Mouse (Mus musculus): ENCODE data around the gene Adcy4. TPM values are rescaled to one million over a fixed set of nuclear protein-coding genes. Genes with fewer than 3 reads are reported as not detected.

Adcy4 gene
- total and polyA plus RNA-seq, 2 experiments from 2014 or later = 10.6 to 17.4 TPM

- peak overlapping the region; percentile 91 for H3K27ac ChIP-seq (ENCODE audit: low read depth)
- TF ChIP-seq CTCF (IDR thresholded peaks at IDR 0.05; ENCODE audit: low read depth) (no peak), EP300 (IDR thresholded peaks at IDR 0.05; ENCODE audit: low read depth) (no peak)
- H3K4me3 ChIP-seq (ENCODE audit: low read depth, low read length) = peak overlapping the region; percentile 70
- peak overlapping the region; percentile 94 for H3K4me2 ChIP-seq (ENCODE audit: low read depth, low read length)
- 13% methylated on average over 10 of the region's 10 CpGs for WGBS
- DNase-seq (ENCODE audit: low spot score) = peak; percentile 11
- H3K4me1 ChIP-seq (ENCODE audit: control insufficient read depth, insufficient read depth) = peaks cover 17% of the 10 kb centered on the region; the same call in 1 of the 2 replicates
- peaks cover 16% of the 10 kb centered on the region for H3K27me3 ChIP-seq (ENCODE audit: control insufficient read depth, insufficient read depth, low read length)
- H3K36me3 ChIP-seq (replicated peaks; ENCODE audit: control insufficient read depth, insufficient read depth, low read length) = no peaks in the 10 kb centered on the region
- no peaks in the 10 kb centered on the region for H3K9me3 ChIP-seq (replicated peaks; ENCODE audit: control insufficient read depth, low read length)
- no peak for ATAC-seq (ENCODE audit: insufficient read depth, low read depth)
- peak overlapping the region; percentile 86 for H3K9ac ChIP-seq (replicated peaks; ENCODE audit: low read depth, low read length)
Observed at GRCm38 (mm10) chr14:55824001-55824480, 40.1 kb upstream of the Adcy4 start.

- Histone ChIP-seq H3K4me1 (ENCODE audit: control insufficient read depth, insufficient read depth) (peaks cover 14% of the 10 kb centered on the region; the same call in 1 of the 2 replicates), H3K36me3 (replicated peaks; ENCODE audit: control insufficient read depth, insufficient read depth, low read length) (no peaks in the 10 kb centered on the region), H3K9ac (replicated peaks; ENCODE audit: low read depth, low read length) (peak within 1 kb of the TSS; percentile 86), H3K4me3 (ENCODE audit: low read depth, low read length) (peak within 1 kb of the TSS; percentile 70), H3K27me3 (ENCODE audit: control insufficient read depth, insufficient read depth, low read length) (peaks cover 16% of the 10 kb centered on the region), H3K9me3 (replicated peaks; ENCODE audit: control insufficient read depth, low read length) (no peaks in the 10 kb centered on the region), H3K4me2 (ENCODE audit: low read depth, low read length) (peak within 1 kb of the TSS; percentile 94), H3K27ac (ENCODE audit: low read depth) (peak within 1 kb of the TSS; percentile 91)
- DNase-seq (ENCODE audit: low spot score) = peak; percentile 82
- TF ChIP-seq EP300 (IDR thresholded peaks at IDR 0.05; ENCODE audit: low read depth) (no peak), CTCF (IDR thresholded peaks at IDR 0.05; ENCODE audit: low read depth) (0 out of 2 replicates have a peak, but pooled peaks have one; percentile 1)
- WGBS = under 1% methylated on average over 46 of the region's 46 CpGs
- peak; percentile 75 for ATAC-seq (ENCODE audit: insufficient read depth, low read depth)
Observed at GRCm38 (mm10) chr14:55822991-55823762, 39.3 kb upstream of the Adcy4 start, which contains the start of gene Nfatc4. TSS of gene Nfatc4 (plus strand) at chr14:55823144.

GRCm38 (mm10) chr14:55822435-55822990 lies 38.6 kb upstream of the Adcy4 start:
- DNase-seq (ENCODE audit: low spot score) (peak; percentile 93), ATAC-seq (ENCODE audit: insufficient read depth, low read depth) (peak; percentile 66)
- no peaks in the 10 kb centered on the region for H3K36me3 ChIP-seq (replicated peaks; ENCODE audit: control insufficient read depth, insufficient read depth, low read length)
- H3K4me3 ChIP-seq (ENCODE audit: low read depth, low read length) = peak overlapping the region; percentile 70
- peak overlapping the region; percentile 86 for H3K9ac ChIP-seq (replicated peaks; ENCODE audit: low read depth, low read length)
- H3K4me1 ChIP-seq (ENCODE audit: control insufficient read depth, insufficient read depth) = peaks cover 14% of the 10 kb centered on the region; the same call in 1 of the 2 replicates
- no peaks in the 10 kb centered on the region for H3K9me3 ChIP-seq (replicated peaks; ENCODE audit: control insufficient read depth, low read length)
- peak overlapping the region; percentile 91 for H3K27ac ChIP-seq (ENCODE audit: low read depth)
- WGBS = 5% methylated on average over 13 of the region's 13 CpGs
- H3K27me3 ChIP-seq (ENCODE audit: control insufficient read depth, insufficient read depth, low read length) = peaks cover 16% of the 10 kb centered on the region
- TF ChIP-seq EP300 (IDR thresholded peaks at IDR 0.05; ENCODE audit: low read depth) (no peak), CTCF (IDR thresholded peaks at IDR 0.05; ENCODE audit: low read depth) (peak; percentile 100)
- peak overlapping the region; percentile 94 for H3K4me2 ChIP-seq (ENCODE audit: low read depth, low read length)

GRCm38 (mm10) chr14:55820576-55820975 lies 36.7 kb upstream of the Adcy4 start:
- Histone ChIP-seq H3K9ac (replicated peaks; ENCODE audit: low read depth, low read length) (no peak overlapping the region), H3K4me1 (ENCODE audit: control insufficient read depth, insufficient read depth) (peaks cover 16% of the 10 kb centered on the region), H3K9me3 (replicated peaks; ENCODE audit: control insufficient read depth, low read length) (no peaks in the 10 kb centered on the region), H3K4me3 (ENCODE audit: low read depth, low read length) (no peak overlapping the region), H3K27ac (ENCODE audit: low read depth) (no peak overlapping the region), H3K4me2 (ENCODE audit: low read depth, low read length) (no peak overlapping the region), H3K27me3 (ENCODE audit: control insufficient read depth, insufficient read depth, low read length) (peaks cover 10% of the 10 kb centered on the region; the same call in 1 of the 2 replicates), H3K36me3 (replicated peaks; ENCODE audit: control insufficient read depth, insufficient read depth, low read length) (no peaks in the 10 kb centered on the region)
- DNase-seq (ENCODE audit: low spot score) (no peak), ATAC-seq (ENCODE audit: insufficient read depth, low read depth) (no peak)
- WGBS = 77% methylated on average over 9 of the region's 9 CpGs
- TF ChIP-seq EP300 (IDR thresholded peaks at IDR 0.05; ENCODE audit: low read depth) (no peak), CTCF (IDR thresholded peaks at IDR 0.05; ENCODE audit: low read depth) (no peak)

GRCm38 (mm10) chr14:55819845-55820405 lies 36.0 kb upstream of the Adcy4 start:
- no peak for TF ChIP-seq CTCF (IDR thresholded peaks at IDR 0.05; ENCODE audit: low read depth)
- H3K9ac ChIP-seq (replicated peaks; ENCODE audit: low read depth, low read length) = no peak overlapping the region
- no peak overlapping the region for H3K4me3 ChIP-seq (ENCODE audit: low read depth, low read length)
- ATAC-seq (ENCODE audit: insufficient read depth, low read depth) (no peak), DNase-seq (ENCODE audit: low spot score) (no peak)
- no peaks in the 10 kb centered on the region for H3K36me3 ChIP-seq (replicated peaks; ENCODE audit: control insufficient read depth, insufficient read depth, low read length)
- H3K4me1 ChIP-seq (ENCODE audit: control insufficient read depth, insufficient read depth) = peaks cover 12% of the 10 kb centered on the region
- no peaks in the 10 kb centered on the region for H3K9me3 ChIP-seq (replicated peaks; ENCODE audit: control insufficient read depth, low read length)
- no peak overlapping the region for H3K4me2 ChIP-seq (ENCODE audit: low read depth, low read length)
- peaks cover 4% of the 10 kb centered on the region; the same call in 1 of the 2 replicates for H3K27me3 ChIP-seq (ENCODE audit: control insufficient read depth, insufficient read depth, low read length)
- H3K27ac ChIP-seq (ENCODE audit: low read depth) = no peak overlapping the region
- 75% methylated on average over 7 of the region's 7 CpGs for WGBS
